Mouse (Mus musculus): ENCODE data around the gene Cmya5. TPM values are rescaled to one million over a fixed set of nuclear protein-coding genes. Genes with fewer than 3 reads are reported as not detected.
"Not testable (repeated sequence)": the region's sequence is repeated elsewhere in the genome, so short reads cannot be mapped to it uniquely, and the experiment has no call there.

Cmya5 gene
- polyA plus RNA-seq (2016; fragmentation: Nextera tagmentation; extraction: Ambion mirVana): 0.01 and 0.02 TPM in 2 replicates

- DNase-seq (ENCODE audit: low spot score): peak; percentile 60
- no peaks in the 10 kb centered on the region for H3K27me3 ChIP-seq (ENCODE audit: insufficient read depth, poor library complexity, severe bottlenecking)
- 2% methylated on average over 45 of the region's 45 CpGs for WGBS
- peaks cover 15% of the 10 kb centered on the region for H3K36me3 ChIP-seq
- H3K4me3 ChIP-seq: peak within 1 kb of the TSS; percentile 55
- H3K9me3 ChIP-seq: no peaks in the 10 kb centered on the region
- H3K4me1 ChIP-seq (replicated peaks): peaks cover 20% of the 10 kb centered on the region
- peak within 1 kb of the TSS; percentile 72 for H3K27ac ChIP-seq
These were observed at the start of gene Cmya5 for GRCm38 (mm10) chr13:93144336-93145167. Gene Cmya5 (minus strand): TSS chr13:93144724.

- Histone ChIP-seq H3K27ac (peak overlapping the region; percentile 98), H3K9me3 (no peaks in the 10 kb centered on the region), H3K4me1 (replicated peaks) (peaks cover 21% of the 10 kb centered on the region), H3K36me3 (peaks cover 3% of the 10 kb centered on the region; the same call in 1 of the 2 replicates), H3K27me3 (ENCODE audit: insufficient read depth, poor library complexity, severe bottlenecking) (no peaks in the 10 kb centered on the region), H3K4me3 (peak overlapping the region; percentile 97)
- 71% methylated on average over 5 of the region's 5 CpGs for WGBS
- no peak for DNase-seq (ENCODE audit: low spot score)
These were observed 48.1 kb upstream of the Cmya5 start for GRCm38 (mm10) chr13:93192646-93193026.

- H3K9me3 ChIP-seq: no peaks in the 10 kb centered on the region
- H3K27ac ChIP-seq: peak within 1 kb of the TSS; percentile 98
- peak; percentile 95 for DNase-seq (ENCODE audit: low spot score)
- whole genome bisulfite sequencing: under 1% methylated on average over 72 of the region's 72 CpGs
- H3K4me1 ChIP-seq (replicated peaks): peaks cover 21% of the 10 kb centered on the region
- H3K36me3 ChIP-seq: peaks cover 3% of the 10 kb centered on the region; the same call in 1 of the 2 replicates
- H3K4me3 ChIP-seq: peak within 1 kb of the TSS; percentile 97
- no peaks in the 10 kb centered on the region for H3K27me3 ChIP-seq (ENCODE audit: insufficient read depth, poor library complexity, severe bottlenecking)
These were observed 47.5 kb upstream of the Cmya5 start, which contains the start of gene Tent2 for GRCm38 (mm10) chr13:93191831-93192645. Gene Tent2 (minus strand): TSS chr13:93192385.

GRCm38 (mm10) chr13:93189416-93189815, 44.9 kb upstream of the Cmya5 start:
- no peak for DNase-seq (ENCODE audit: low spot score)
- Histone ChIP-seq H3K4me3 (no peak overlapping the region), H3K27ac (no peak overlapping the region), H3K36me3 (peaks cover 12% of the 10 kb centered on the region), H3K9me3 (no peaks in the 10 kb centered on the region), H3K27me3 (ENCODE audit: insufficient read depth, poor library complexity, severe bottlenecking) (no peaks in the 10 kb centered on the region), H3K4me1 (replicated peaks) (peaks cover 21% of the 10 kb centered on the region)
- 85% methylated on average over 2 of the region's 2 CpGs for WGBS

DNA sequence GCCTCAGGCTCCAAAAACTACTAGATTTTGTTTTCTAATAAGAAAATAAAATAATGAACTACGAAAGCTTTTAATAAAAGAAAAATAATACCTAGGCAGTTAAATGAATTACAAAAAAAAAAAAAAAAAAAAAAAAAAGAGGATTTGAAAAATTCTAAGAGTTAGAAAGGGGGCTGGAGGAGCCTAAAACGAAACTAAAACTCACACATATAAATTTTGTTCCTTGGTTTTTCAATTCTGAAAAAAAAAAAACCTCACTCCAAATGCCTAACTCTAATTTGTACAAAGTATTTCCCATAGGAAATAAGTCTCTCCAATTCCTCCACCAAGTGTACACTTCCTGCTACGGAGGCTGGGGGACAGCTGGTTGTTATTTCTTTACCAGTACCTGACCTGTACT, 44.2 kb upstream of the Cmya5 start:
- WGBS: 80% methylated on average over 3 of the region's 3 CpGs

GRCm38 (mm10) chr13:93187792-93188191, 43.3 kb upstream of the Cmya5 start:
- WGBS: 95% methylated on average over 5 of the region's 5 CpGs
- peaks cover 28% of the 10 kb centered on the region for H3K36me3 ChIP-seq
- not testable (repeated sequence) for H3K9me3 ChIP-seq; H3K27me3 ChIP-seq (ENCODE audit: insufficient read depth, poor library complexity, severe bottlenecking); H3K4me3 ChIP-seq; H3K27ac ChIP-seq; DNase-seq (ENCODE audit: low spot score)
- H3K4me1 ChIP-seq (replicated peaks): peaks cover 21% of the 10 kb centered on the region

More for the DNA sequence above, 44.2 kb upstream of the Cmya5 start:
- H3K4me3 ChIP-seq: no peak overlapping the region
- peaks cover 21% of the 10 kb centered on the region for H3K4me1 ChIP-seq (replicated peaks)
- peaks cover 19% of the 10 kb centered on the region for H3K36me3 ChIP-seq
- DNase-seq (ENCODE audit: low spot score): no peak
- H3K27ac ChIP-seq: no peak overlapping the region
- H3K27me3 ChIP-seq (ENCODE audit: insufficient read depth, poor library complexity, severe bottlenecking): no peaks in the 10 kb centered on the region
- no peaks in the 10 kb centered on the region for H3K9me3 ChIP-seq

DNA sequence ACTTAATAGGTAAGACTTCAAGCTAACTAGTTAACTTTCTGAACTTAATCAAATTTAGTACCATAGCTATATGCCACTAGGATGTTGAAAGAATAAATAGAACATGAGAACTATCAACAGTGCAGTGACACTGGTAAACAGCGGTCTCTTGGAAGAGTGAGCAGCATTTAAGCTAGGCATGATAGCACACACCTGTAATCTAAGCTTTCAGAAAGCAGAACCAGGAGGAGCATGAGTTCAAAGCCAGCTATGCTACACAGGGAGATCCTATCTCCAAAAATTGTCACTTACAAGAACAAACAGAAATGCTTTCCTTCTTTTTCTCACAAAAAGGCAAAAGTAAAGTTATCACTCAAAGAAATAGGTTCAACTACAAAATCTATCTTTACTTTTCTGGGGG, 35.8 kb upstream of the Cmya5 start:
- H3K27me3 ChIP-seq (ENCODE audit: insufficient read depth, poor library complexity, severe bottlenecking): no peaks in the 10 kb centered on the region
- H3K9me3 ChIP-seq: no peaks in the 10 kb centered on the region
- no peaks in the 10 kb centered on the region for H3K4me1 ChIP-seq (replicated peaks)
- no peak overlapping the region for H3K4me3 ChIP-seq
- H3K36me3 ChIP-seq: peaks cover 62% of the 10 kb centered on the region
- DNase-seq (ENCODE audit: low spot score): no peak
- WGBS: 93% methylated on average over 1 of the region's 1 CpGs
- H3K27ac ChIP-seq: no peak overlapping the region

DNA sequence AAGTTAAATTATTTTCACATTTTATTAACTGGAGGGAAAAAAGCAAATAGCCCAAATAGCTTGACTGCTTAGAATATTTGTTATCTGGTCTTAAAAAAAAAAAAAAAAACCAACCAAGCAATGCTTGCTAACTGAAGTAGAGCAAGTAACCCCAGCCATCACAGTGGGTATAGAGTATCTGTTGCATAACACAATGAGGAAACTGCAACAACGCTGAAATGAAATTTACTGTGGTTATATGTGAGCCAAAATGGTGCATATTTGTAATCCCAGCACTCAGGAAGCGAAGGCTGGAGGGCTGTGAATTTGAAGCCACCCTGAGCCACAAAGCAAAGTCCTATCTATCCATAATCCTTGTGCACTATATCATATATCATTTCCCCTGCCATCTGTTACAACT, 35.0 kb upstream of the Cmya5 start:
- Histone ChIP-seq H3K9me3 (no peaks in the 10 kb centered on the region), H3K27me3 (ENCODE audit: insufficient read depth, poor library complexity, severe bottlenecking) (no peaks in the 10 kb centered on the region), H3K4me1 (replicated peaks) (no peaks in the 10 kb centered on the region), H3K27ac (no peak overlapping the region), H3K36me3 (peaks cover 62% of the 10 kb centered on the region), H3K4me3 (no peak overlapping the region)
- WGBS: 96% methylated on average over 2 of the region's 2 CpGs
- no peak for DNase-seq (ENCODE audit: low spot score)

DNA sequence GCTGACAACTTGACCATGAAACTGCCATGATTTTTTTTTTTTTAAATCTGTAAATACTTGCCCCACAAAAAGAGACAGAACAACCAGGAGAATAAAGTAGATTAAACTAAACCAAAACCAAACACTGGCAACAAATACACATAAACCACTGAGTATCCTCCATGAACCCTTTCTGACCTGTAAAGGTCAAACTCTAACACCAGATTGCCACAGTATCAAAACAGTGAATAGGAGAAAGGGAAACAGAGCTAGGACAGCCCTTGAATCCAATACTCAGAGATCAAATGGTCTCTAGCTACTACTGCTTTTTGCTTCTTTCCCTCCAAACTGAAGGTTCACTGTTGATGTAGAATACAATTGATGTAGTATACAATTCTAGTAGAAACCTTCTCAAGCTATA, 33.0 kb upstream of the Cmya5 start:
- Histone ChIP-seq H3K4me1 (replicated peaks) (no peaks in the 10 kb centered on the region), H3K36me3 (peaks cover 62% of the 10 kb centered on the region), H3K9me3 (no peaks in the 10 kb centered on the region), H3K4me3 (no peak overlapping the region), H3K27me3 (ENCODE audit: insufficient read depth, poor library complexity, severe bottlenecking) (no peaks in the 10 kb centered on the region), H3K27ac (no peak overlapping the region)
- DNase-seq (ENCODE audit: low spot score): no peak

GRCm38 (mm10) chr13:93163303-93163702, 18.8 kb upstream of the Cmya5 start:
- no peak for DNase-seq (ENCODE audit: low spot score)
- Histone ChIP-seq H3K27ac (no peak overlapping the region), H3K27me3 (ENCODE audit: insufficient read depth, poor library complexity, severe bottlenecking) (no peaks in the 10 kb centered on the region), H3K4me3 (no peak overlapping the region), H3K9me3 (0 out of 2 replicates have a peak, but pooled peaks cover 3% of the 10 kb centered on the region), H3K4me1 (replicated peaks) (no peaks in the 10 kb centered on the region), H3K36me3 (peaks cover 71% of the 10 kb centered on the region)
- WGBS: 96% methylated on average over 4 of the region's 4 CpGs

DNA sequence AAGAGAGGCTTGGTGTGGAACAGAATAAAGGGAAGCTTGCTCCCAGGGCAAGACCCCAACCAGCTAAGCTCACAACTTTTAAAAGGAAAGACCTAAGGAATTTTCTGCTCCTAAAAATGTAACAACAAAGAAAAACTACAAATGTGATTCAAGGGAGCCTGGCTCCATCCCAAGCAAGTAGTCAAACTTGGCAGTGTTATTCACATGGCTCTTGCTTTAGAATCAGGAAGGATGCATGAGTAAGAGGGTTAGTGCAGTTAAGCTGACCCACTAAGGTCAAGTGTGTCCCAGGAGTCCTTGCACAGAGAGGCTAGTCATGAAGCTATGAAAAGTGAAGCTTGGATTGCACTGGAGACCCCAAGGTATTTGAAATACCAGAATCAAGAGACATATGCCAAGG, 17.9 kb upstream of the Cmya5 start:
- H3K27ac ChIP-seq: no peak overlapping the region
- H3K36me3 ChIP-seq: peaks cover 71% of the 10 kb centered on the region
- H3K4me1 ChIP-seq (replicated peaks): no peaks in the 10 kb centered on the region
- 0 out of 2 replicates have a peak, but pooled peaks cover 3% of the 10 kb centered on the region for H3K9me3 ChIP-seq
- DNase-seq (ENCODE audit: low spot score): no peak
- H3K27me3 ChIP-seq (ENCODE audit: insufficient read depth, poor library complexity, severe bottlenecking): no peaks in the 10 kb centered on the region
- no peak overlapping the region for H3K4me3 ChIP-seq

DNA sequence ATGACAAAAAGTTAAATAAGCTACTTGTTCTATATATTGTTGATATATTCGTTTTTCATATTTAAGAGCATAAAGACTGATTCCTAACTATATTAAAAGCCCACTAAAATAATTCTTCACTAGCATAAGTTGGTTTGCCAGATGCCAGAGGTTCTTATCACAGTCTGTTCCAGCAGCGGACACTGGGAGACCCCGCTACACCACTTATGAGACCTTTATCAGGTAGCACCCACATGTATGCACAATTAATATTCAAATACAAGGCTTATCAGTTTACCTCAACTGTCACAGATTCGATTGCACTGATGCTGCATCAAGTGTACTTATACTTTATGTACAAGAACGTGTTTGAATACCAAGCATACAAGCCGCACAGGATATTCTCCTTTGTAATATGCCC, 13.7 kb upstream of the Cmya5 start:
- H3K27ac ChIP-seq: no peak overlapping the region
- WGBS: 94% methylated on average over 6 of the region's 6 CpGs
- DNase-seq (ENCODE audit: low spot score): no peak
- 0 out of 2 replicates have a peak, but pooled peaks cover 3% of the 10 kb centered on the region for H3K9me3 ChIP-seq
- no peaks in the 10 kb centered on the region for H3K27me3 ChIP-seq (ENCODE audit: insufficient read depth, poor library complexity, severe bottlenecking)
- H3K4me3 ChIP-seq: no peak overlapping the region
- no peaks in the 10 kb centered on the region for H3K4me1 ChIP-seq (replicated peaks)
- peaks cover 58% of the 10 kb centered on the region for H3K36me3 ChIP-seq

- H3K9me3 ChIP-seq: no peaks in the 10 kb centered on the region
- WGBS: 93% methylated on average over 1 of the region's 1 CpGs
- no peak overlapping the region for H3K4me3 ChIP-seq
- no peak overlapping the region for H3K27ac ChIP-seq
- H3K27me3 ChIP-seq (ENCODE audit: insufficient read depth, poor library complexity, severe bottlenecking): no peaks in the 10 kb centered on the region
- no peak for DNase-seq (ENCODE audit: low spot score)
- H3K4me1 ChIP-seq (replicated peaks): no peaks in the 10 kb centered on the region
- H3K36me3 ChIP-seq: peaks cover 73% of the 10 kb centered on the region
These were observed 8.8 kb upstream of the Cmya5 start for GRCm38 (mm10) chr13:93153280-93153679.

Measured in hindbrain, embryonic 10.5 days (tissue).